Comparison of ENCODE assay signal across 22 mouse cellular contexts in the genomic region with DNA sequence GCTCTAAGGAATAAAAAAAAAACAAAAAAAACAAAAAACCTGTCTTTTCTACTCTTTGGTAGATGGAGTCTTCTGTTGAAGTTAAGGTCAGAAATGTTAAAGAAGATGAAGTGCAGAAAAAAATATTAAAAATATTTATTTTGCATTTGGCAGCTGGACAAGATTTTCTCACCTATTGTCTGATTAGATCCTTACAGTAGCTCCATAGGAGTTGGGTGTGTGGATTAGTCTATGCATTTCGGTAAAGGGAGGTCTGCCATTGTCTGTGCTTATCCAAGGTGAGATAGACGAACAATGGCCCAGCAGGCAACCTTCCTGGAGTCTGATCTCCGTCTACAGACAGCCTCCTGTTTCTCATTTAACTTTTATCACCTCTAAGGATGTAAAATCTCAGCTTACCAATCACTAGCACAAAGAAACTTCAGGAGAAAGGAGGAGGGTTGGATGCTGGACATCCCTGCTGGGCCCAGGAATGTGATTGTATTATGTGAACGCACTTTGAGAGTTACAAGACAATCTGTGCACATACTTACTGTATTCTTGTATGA.
"Had no signal": no experiment of that assay in that cellular context is flagged by ENCODE, and none has a peak within 500 bp of the region (broad histone marks: within the 10 kb centered on the region; RNA-seq: fewer than 3 reads in every experiment).

No protein-coding gene starts in this region.

- H3K4me3 ChIP-seq: heart, embryonic 10.5 days; heart, embryonic 12.5 days; hindbrain, embryonic 13.5 days; hindbrain, embryonic 15.5 days; left cerebral cortex, adult 2 months; limb, embryonic 10.5 days; liver, embryonic 13.5 days; liver, embryonic 15.5 days had no signal

- H3K27me3 ChIP-seq: heart, embryonic 12.5 days; hindbrain, embryonic 13.5 days; hindbrain, embryonic 15.5 days; limb, embryonic 12.5 days; liver, embryonic 15.5 days had no signal

- H3K4me2 ChIP-seq: hindbrain, embryonic 15.5 days; liver, embryonic 11.5 days; liver, embryonic 13.5 days; liver, embryonic 15.5 days had no signal

- DNase-seq: heart, adult 18-20 months; heart, postnatal 10 days; kidney, adult 18-20 months; kidney, adult 8-10 months; kidney, postnatal 10 days; kidney, postnatal 25 days; kidney, postnatal 4 days; layer of hippocampus, adult 9-11 months; liver; liver, embryonic 13.5 days; liver, postnatal 0 days had no signal

- H3K4me1 ChIP-seq: liver, embryonic 13.5 days; liver, embryonic 15.5 days had no signal

- H3K36me3 ChIP-seq: heart, embryonic 10.5 days; heart, embryonic 12.5 days; hindbrain, embryonic 13.5 days; hindbrain, embryonic 15.5 days; limb, embryonic 10.5 days; limb, embryonic 12.5 days; liver, embryonic 13.5 days; liver, embryonic 15.5 days had no signal

- ATAC-seq: hindbrain, postnatal 0 days; intestine, postnatal 0 days; liver, postnatal 0 days had no signal

- H3K9ac ChIP-seq: heart, embryonic 12.5 days; hindbrain, embryonic 13.5 days; hindbrain, embryonic 15.5 days; limb, embryonic 12.5 days; liver, embryonic 13.5 days; liver, embryonic 15.5 days; liver, postnatal 0 days had no signal

- H3K27ac ChIP-seq: heart, embryonic 10.5 days; hindbrain, embryonic 13.5 days; hindbrain, embryonic 15.5 days; hindbrain, postnatal 0 days; left cerebral cortex, adult 2 months; limb, embryonic 10.5 days; limb, embryonic 12.5 days; liver, embryonic 13.5 days; liver, embryonic 15.5 days had no signal

- H3K9me3 ChIP-seq: heart, embryonic 10.5 days; heart, embryonic 12.5 days; hindbrain, embryonic 13.5 days; hindbrain, embryonic 15.5 days; limb, embryonic 10.5 days; limb, embryonic 12.5 days; liver, embryonic 13.5 days; liver, embryonic 15.5 days had no signal
